Mouse (Mus musculus): ENCODE measurements around the gene Myo16.

The Myo16 gene

DNA sequence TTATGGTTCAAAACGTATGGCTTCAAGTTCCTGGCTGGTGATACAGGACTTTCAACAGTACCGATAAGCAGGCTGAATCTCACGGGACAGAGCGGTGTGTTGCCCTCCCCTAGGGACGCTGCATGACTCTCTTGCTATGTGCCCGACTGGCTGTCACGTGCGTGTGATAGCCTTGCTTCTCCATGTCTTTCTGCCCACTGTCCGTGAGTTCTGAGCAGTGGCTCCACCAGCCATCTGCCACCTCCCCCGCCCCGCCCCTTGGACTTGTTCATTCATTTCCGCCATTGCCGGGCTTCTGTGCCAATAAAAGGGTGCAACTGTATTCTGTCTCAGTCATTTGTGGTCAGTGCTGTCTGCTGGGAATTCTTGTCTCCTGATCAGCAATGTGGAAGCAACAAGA, 480.7 kb downstream of the Myo16 start:
- DNase-seq = peak; percentile 66 to 80

GRCm38 (mm10) chr8:10638871-10639270, 485.2 kb downstream of the Myo16 start:
- no peak for DNase-seq

GRCm38 (mm10) chr8:10640176-10640810, 486.6 kb downstream of the Myo16 start:
- DNase-seq = no peak

DNA sequence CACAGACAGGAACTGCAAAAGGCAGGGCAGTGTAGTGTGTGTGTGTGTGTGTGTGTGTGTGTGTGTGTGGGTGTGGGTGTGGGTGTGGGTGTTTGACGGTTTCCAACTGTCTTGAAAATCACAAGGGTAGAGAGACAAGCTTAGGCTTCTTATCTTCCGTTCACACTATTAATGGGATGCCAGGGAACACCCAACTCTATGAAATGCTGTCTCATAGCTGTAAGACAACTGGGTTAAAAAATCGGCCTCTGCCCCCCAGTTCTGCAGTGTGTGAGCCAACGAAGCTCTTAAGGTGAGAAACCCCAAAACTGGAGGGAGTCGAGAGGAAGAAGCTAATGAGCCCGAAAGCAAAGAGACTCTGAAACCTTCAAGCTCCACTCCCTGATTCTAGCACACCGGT, 487.1 kb downstream of the Myo16 start:
- no peak for DNase-seq

DNA sequence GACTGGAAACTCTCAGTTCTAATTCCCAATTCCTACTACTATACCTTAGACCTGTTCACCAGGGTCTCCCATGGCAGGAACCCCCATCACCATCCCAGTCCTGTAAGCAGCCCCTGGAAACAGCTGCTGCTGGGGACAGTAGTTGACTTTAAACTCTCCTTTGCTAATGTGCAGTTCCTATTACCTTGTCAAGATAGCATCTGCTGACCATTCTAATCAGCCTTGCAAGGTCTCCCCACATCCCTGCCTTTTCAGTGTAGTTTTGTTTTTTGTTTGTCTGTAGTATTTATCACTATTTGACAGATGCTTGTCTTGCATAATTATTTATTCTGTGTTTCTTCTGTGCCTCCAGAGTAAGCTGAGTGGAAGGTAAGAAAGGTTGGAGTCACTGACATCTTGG, 487.6 kb downstream of the Myo16 start:
- no peak for DNase-seq

- no peak for DNase-seq
Observed at GRCm38 (mm10) chr8:10643244-10643643, 489.5 kb downstream of the Myo16 start.

DNA sequence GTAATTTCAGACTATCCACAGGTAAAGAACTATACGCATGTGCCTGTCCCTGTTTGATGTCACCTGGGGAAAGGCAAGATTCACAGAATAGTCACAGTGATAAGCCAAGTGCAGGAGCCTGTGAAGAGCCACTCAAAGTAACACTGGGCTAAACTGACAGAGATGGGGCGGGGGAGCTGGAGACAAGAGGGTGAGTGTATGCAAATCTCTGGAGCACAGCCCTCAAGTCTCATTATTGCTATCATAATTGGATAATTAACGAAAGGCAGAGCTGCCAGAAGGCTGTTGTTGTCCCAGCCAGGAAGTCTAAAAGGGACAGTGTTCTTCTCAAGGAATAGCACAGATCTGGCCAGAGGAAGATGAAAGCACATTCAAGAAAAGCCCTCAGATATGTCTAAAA, 490.8 kb downstream of the Myo16 start:
- DNase-seq = no peak

DNA sequence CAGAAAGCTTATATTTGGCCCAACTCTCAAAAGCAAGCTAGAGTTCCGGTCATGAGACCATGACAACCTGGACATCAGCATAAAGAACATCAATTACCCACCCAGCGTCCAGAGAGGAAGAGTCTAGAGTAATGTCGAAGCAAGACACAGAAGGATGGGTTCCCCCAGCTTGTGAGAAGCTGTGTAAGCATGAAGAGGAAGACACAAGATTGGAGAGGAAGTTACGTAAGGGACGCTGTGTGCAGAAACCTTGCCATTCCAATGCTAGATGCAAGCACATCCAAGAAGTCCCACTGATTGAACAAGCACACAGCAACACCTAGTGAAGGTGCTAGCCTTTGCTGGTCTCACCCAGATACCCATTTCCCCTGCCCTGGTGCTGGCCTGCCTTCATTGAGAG, 492.0 kb downstream of the Myo16 start:
- DNase-seq = no peak

DNA sequence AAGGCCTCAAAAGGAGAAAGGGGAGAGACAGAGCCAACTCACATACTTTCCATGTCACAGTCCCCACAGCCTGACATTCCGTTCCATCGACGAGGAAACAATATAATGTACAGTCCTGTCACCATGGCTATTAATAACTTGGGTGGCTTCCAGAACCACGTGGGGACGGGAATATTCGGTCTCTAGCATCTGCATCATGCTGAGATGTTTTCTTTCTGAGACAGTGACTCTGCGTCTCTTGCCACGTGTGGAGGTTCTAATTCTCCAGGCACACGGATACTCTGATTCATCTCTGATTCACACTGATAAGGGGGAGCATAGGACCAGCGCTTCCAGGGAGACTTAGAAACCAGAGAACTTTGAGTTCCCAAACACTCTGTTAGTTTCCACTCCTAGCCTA, 492.8 kb downstream of the Myo16 start:
- no peak for DNase-seq

DNA sequence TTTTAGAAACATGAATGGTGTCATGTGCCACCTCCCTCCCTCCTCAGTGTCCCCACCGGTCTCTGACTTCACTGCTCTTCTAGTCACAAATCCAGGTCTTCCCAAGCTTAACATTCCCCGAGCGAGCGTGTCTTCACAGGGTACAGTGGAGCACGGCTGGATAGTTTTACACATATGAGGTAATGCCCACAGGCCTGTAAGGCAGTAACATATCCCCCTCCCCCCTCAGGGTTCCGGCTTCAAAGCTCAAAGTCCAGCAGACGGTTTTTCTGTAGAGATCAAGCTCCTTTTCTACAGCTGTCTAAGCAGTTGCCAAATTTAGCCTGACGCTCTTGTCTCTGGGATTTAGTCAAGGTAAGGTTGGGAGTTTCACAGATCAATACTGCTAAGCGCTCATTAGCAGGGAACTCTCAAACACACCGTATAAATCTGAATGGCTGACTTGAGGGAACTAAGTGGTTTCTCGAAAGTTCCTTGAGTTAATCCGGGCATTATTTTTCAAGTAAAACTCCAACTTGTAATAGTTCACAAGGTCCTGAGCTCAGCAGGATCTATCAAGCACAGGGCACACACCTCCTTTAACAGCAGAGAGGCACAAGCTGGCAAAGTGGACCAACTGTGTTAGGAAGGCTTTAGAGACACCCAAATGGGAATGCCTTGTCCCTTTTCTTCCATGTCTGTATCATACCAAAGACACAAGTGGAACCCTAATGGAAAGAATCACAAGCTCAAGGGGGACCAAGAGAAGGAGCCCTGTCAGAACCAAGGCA, 498.0 kb downstream of the Myo16 start:
- DNase-seq = no peak

DNA sequence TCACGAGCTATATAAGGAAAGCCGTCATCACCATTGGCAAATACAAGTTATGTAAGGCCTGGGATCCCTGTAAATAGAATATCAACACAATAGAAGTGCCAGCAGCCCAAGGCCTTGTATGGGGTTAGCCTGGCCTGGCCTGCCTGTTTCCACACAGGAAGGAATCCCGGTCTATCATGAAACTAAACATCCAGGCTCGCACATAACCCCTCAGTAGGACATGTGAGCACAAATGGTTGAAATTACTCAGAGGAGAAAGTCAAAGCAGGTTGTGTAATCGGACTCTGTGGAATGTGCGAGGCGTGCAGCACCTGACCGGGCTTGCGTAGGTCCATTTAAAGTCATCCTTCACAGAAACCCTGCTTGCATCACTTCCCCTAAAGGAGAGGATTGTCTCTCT, 499.6 kb downstream of the Myo16 start:
- DNase-seq = no peak

GRCm38 (mm10) chr8:10654922-10655518, 501.3 kb downstream of the Myo16 start:
- no peak for DNase-seq

DNA sequence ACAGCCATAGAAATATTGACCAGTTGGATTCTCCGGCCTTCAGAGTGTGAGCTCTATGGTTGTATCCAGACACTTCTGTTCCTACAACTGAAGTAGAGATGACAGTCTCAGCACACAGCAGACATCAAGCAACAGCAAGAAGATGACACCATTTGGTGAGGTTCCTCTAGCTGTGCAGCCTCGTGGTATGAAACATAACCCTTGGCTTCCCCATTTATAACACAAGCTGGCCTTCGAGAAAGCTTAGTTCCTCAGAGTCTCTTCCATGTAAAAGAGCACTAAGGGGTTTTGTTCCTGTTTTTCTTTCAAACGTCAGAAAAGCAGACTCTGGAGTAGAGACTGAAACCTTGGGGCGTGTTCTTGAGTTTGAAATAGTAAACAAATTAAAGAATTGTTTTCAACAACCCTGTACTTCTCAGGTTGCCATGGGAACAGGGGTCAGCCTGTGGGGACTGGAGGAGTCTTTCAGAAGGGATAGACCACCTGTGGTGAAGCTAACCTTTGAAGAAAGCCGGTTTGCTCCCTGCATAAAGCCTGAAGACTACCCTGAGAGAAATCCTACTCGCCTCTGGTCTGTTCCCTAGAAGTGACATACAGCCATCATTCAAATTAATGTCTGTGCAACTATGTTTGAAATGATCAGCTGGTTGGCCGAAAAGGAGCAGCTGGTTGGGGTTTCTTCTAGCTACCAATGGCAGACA, 510.2 kb downstream of the Myo16 start:
- DNase-seq = no peak

DNA sequence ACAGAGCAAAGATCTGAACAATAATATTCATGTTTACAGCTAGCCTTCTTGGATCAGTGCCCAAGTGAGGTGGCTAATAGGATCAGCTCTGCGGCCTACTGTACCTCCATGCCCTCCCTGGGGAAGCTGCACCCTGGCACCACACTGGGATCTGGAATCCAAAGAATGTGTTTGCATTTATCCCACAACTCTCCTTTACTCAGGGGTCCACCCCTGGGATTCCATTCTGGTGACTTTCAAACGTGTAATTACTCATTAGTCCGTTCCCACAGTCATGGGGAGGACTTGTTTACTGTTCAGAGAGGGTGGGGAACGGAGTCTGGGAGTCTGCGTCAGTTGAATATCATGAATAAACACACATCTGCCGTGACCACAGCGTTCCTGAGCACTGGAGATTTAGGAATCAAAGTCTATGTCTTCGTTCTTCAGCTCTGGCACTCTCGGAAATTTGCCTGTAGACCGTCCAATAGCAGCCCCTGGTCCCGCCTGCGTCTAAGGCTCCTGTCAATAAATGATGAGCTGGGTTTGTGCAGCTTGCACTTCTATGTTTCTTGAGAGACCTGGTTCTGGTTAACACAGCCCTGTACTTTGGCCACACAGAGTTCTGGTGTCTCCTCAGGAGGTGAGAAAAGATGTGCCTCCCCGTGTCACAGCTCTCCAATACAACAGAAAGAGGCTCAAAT, 511.3 kb downstream of the Myo16 start:
- no peak for DNase-seq

- DNase-seq = no peak
Observed at GRCm38 (mm10) chr8:10665821-10666283, 512.1 kb downstream of the Myo16 start.

DNA sequence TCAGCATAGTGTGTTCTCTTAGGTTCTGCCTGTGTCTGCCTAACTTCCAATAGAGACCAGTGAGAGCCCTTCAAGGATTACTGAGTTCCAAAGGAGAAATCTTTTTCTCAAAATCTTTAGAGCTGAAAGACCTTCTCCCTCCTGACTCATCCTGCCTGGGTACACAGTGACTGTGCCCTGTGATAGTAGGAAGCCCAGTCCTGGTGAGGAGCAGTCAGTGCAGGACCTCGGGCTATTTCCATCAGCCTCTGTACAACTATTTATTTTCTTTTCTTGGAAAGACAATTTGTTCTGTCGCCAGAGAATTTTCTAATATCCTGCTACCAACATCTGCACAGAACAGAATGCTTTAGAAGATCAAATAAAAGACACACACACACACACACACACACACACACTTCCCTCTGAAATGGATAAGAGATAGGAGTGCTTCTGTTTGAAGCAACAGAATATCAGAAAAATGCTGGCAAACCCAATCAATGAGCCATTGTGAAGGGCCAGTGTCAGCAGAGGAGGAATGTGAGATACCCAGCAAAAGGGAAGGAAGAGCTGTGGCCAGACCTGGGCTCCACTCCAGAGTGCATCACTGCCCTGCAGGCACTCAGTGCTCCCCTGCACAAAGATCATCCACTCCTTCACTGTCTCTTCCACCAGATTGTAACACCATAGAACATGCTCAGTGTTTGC, 518.3 kb downstream of the Myo16 start:
- DNase-seq = no peak

DNA sequence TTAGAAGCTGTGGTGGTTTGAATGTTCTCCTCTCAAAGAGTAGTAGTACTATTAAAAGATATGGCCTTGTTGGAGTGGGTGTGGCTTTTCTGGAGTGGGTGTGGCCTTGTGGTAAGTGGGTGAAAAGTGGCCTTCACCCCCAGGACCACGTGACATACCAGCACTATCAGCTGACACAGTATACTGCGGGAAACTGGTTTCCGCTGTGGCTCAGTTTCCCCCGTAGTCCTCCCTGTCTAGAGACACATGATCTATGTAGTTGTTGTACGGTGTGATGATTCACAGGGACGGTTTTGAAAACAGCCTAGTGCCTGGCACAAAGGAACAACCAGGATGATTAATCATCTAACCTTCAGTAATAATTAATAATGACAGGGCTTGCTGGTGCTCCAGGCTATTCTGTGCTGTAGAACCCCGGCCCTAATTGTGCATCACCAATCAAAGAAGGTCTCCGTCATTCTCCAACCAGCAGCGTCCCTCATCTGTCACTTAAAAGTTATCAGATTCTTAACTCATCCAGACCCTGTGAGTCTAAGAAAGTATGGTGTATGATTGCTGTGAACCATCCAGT, 524.2 kb downstream of the Myo16 start:
- DNase-seq = no peak

DNA sequence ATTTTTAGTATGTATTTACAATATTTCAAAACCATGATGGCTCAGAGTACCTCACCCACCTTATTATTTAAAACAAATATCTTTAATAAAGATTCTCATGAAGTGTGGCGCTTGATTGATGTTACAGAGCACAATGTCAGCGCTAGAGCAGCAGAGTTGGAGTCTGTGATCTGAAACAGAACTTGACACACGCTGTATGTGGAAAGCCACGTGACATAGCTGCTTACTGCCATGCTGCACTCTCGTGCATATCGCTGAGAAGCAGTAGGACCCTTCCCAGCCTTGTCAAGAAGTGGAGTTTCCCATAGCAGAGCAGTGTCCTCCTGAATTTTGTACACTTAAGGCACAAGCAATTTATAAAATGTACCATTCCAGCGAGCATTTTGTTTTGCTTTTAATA, 528.2 kb downstream of the Myo16 start:
- DNase-seq = no peak

DNA sequence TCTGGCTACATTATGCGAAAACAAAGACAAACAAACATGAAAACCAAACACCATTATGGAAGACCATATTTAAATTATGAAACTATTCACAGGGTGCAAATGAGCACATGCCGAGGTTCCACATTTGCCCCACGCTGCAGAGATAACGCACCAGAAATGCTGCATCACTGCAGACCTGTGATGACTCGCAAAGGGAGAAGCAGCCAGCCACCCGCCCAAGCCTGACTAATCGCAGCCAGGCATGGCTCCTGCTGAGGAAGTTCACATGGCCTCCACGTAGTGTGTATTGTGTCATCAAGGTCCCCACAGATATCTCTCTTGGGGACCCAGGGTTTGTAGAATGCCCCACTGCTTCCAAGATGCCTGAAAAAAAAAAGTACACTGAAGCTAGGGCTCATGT, 529.4 kb downstream of the Myo16 start:
- DNase-seq = no peak
